Mouse (Mus musculus) embryonic facial prominence, embryonic 14.5 days (tissue): ENCODE data around the gene Slc25a36. TPM values are rescaled to one million over a fixed set of nuclear protein-coding genes. Genes with fewer than 3 reads are reported as not detected.
A peak's percentile ranks its signal among the peaks of the same experiment; 100 is the strongest.

Experiments
- ATAC-seq: fragments of 200-750 bp; cut with Nextera tagmentation; 2 replicates; pipeline ENCODE4 v1.8.0; 2017; ENCODE audit warnings: low read depth, moderate number of reproducible peaks, moderate TSS enrichment
- DNase-seq: peaks from one replicate; pipeline ENCODE4 v3.0.0-alpha.2; 2015; ENCODE audit warnings: low spot score
- H3K27ac ChIP-seq: fragments of 300-500 bp; sonication (generic); replicated peaks from 2 replicates; pipeline ENCODE4 v1.5.1; 2014; ENCODE audit warnings: low read depth, mild to moderate bottlenecking, low read length, moderate library complexity
- H3K27me3 ChIP-seq: fragments of 300-500 bp; sonication (generic); replicated peaks from 2 replicates; pipeline ENCODE4 v1.6.1; 2014; ENCODE audit warnings: low read length; ENCODE audit not compliant: control insufficient read depth, insufficient read depth
- H3K36me3 ChIP-seq: fragments of 300-500 bp; sonication (generic); 2 replicates; pipeline ENCODE4 v1.6.1; 2014; ENCODE audit warnings: low read length, mixed read lengths; ENCODE audit not compliant: control insufficient read depth, insufficient read depth
- H3K4me1 ChIP-seq: fragments of 300-500 bp; sonication (generic); 2 replicates; pipeline ENCODE4 v1.6.1; 2014; ENCODE audit warnings: antibody characterized with exemption, low read length; ENCODE audit not compliant: control insufficient read depth, insufficient read depth
- H3K4me2 ChIP-seq: fragments of 300-500 bp; sonication (generic); 2 replicates; pipeline ENCODE4 v1.6.1; 2014; ENCODE audit warnings: low read depth, mild to moderate bottlenecking, low read length, moderate library complexity, mixed read lengths
- H3K4me3 ChIP-seq: fragments of 300-500 bp; sonication (generic); 2 replicates; pipeline ENCODE4 v1.5.1; 2014; ENCODE audit warnings: low read depth, mild to moderate bottlenecking, low read length
- H3K9ac ChIP-seq: fragments of 300-500 bp; sonication (generic); 2 replicates; pipeline ENCODE4 v1.6.1; 2014; ENCODE audit warnings: low read depth, mild to moderate bottlenecking, low read length, moderate library complexity, mixed read lengths
- H3K9me3 ChIP-seq: fragments of 300-500 bp; sonication (generic); 2 replicates; pipeline ENCODE4 v1.6.1; 2016; ENCODE audit warnings: low read length; ENCODE audit not compliant: control insufficient read depth
- WGBS: fragments of 180-500 bp; shearing (Covaris S2); extraction: QIAGEN DNeasy Blood & Tissue Kit; methylation state at CpG from one replicate; pipeline ENCODE4 v1.1.7; 2014; 5-methylcytosine and 5-hydroxymethylcytosine counted together
- polyA plus RNA-seq: library from polyadenylated mRNA; unstranded; fragments of >200 nt; fragmentation: Nextera tagmentation; extraction: Ambion mirVana; gene quantifications from 2 replicates; pipeline ENCODE4 v1.2.1, GENCODE M21; 2014

The Slc25a36 gene
- polyA plus RNA-seq, 1 experiment from 2014 or later, result 72.6 TPM

DNA sequence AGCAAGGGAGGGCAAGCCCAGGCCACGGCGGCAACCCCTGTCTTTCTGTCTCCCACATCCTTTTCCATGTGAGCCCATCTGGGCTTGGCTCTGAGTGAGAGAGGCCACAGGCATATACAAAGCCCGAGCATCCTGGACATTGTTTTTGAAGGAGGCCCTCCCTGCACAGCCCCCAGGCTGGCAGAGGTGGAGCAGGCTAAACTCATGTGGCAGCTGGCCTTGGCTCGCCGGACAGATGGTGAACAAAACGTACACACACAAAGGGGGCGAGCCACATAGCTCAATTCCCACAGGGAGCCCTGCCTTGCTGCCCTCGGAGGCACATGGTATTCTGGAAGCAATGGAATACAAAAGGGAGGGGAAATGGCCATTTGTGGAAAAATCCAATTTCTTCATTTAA is 59.8 kb downstream of the Slc25a36 start:
- H3K27ac ChIP-seq, result no peak overlapping the region
- no peak overlapping the region for H3K9ac ChIP-seq
- H3K27me3 ChIP-seq, result no peaks in the 10 kb centered on the region
- DNase-seq, result peak; percentile 85
- peak; percentile 82 for ATAC-seq
- 0 out of 2 replicates have a peak, but pooled peaks cover 4% of the 10 kb centered on the region for H3K9me3 ChIP-seq
- no peak overlapping the region for H3K4me3 ChIP-seq
- H3K4me1 ChIP-seq, result 0 out of 2 replicates have a peak, but pooled peaks cover 3% of the 10 kb centered on the region
- H3K4me2 ChIP-seq, result no peak overlapping the region
- no peaks in the 10 kb centered on the region for H3K36me3 ChIP-seq
- WGBS, result 30% methylated on average over 8 of the region's 8 CpGs

DNA sequence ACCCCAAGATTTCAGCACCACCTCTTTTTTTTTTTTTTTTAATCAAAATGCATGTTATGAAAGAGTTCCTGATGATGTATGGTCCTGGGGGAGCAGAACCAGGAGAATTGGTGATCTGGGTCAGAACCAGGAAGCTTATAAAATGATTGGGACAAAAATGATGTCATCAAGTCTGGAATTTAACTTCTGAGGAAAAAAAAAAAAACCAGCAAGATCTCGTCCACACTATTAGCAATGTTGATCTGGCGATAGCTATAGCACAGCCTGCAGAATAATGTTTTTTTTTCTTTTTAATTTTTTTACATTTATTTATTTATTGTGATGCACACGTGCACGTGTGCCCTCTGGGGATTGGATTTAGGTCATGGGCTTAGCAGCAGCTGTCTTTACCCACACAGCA is 64.7 kb downstream of the Slc25a36 start:
- H3K9ac ChIP-seq, result no peak overlapping the region
- no peaks in the 10 kb centered on the region for H3K27me3 ChIP-seq
- WGBS, result 75% methylated on average over 4 of the region's 4 CpGs
- H3K9me3 ChIP-seq, result 0 out of 2 replicates have a peak, but pooled peaks cover 4% of the 10 kb centered on the region
- DNase-seq, result no peak
- H3K36me3 ChIP-seq, result no peaks in the 10 kb centered on the region
- H3K4me2 ChIP-seq, result no peak overlapping the region
- no peak for ATAC-seq
- H3K4me1 ChIP-seq, result no peaks in the 10 kb centered on the region
- no peak overlapping the region for H3K4me3 ChIP-seq
- no peak overlapping the region for H3K27ac ChIP-seq

- H3K4me1 ChIP-seq, result no peaks in the 10 kb centered on the region
- no peak for ATAC-seq
- no peak for DNase-seq
- no peaks in the 10 kb centered on the region for H3K9me3 ChIP-seq
- no peaks in the 10 kb centered on the region for H3K27me3 ChIP-seq
- H3K27ac ChIP-seq, result no peak overlapping the region
- H3K9ac ChIP-seq, result no peak overlapping the region
- 76% methylated on average over 8 of the region's 8 CpGs for WGBS
- no peak overlapping the region for H3K4me3 ChIP-seq
- H3K4me2 ChIP-seq, result no peak overlapping the region
- H3K36me3 ChIP-seq, result no peaks in the 10 kb centered on the region
These were observed 69.3 kb downstream of the Slc25a36 start for GRCm38 (mm10) chr9:97041633-97042032.

- no peak overlapping the region for H3K27ac ChIP-seq
- no peaks in the 10 kb centered on the region for H3K36me3 ChIP-seq
- H3K4me1 ChIP-seq, result no peaks in the 10 kb centered on the region
- H3K4me2 ChIP-seq, result no peak overlapping the region
- no peak overlapping the region for H3K4me3 ChIP-seq
- H3K27me3 ChIP-seq, result no peaks in the 10 kb centered on the region
- 83% methylated on average over 3 of the region's 3 CpGs for WGBS
- ATAC-seq, result no peak
- H3K9me3 ChIP-seq, result no peaks in the 10 kb centered on the region
- no peak overlapping the region for H3K9ac ChIP-seq
- DNase-seq, result no peak
These were observed 72.9 kb downstream of the Slc25a36 start for GRCm38 (mm10) chr9:97038010-97038409.

DNA sequence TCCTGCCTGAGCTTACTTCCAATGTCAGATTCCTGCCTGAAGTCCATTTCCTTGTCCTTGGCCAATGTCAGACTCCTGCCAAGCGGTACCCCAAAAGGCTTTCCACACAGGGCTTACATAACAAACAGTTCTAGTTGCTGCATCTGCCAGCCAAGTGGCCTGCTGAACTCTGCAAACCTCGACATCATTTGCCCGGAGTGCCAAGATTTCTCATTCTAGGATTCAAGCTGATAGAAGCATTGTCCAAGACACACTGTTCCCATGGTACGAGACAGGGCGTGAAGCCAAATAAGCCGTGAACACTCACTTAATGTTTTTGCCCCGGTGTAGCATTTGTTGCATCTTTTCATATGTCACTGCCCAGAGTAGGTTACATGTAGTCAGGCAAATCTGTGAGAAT is 74.3 kb downstream of the Slc25a36 start:
- H3K9me3 ChIP-seq, result no peaks in the 10 kb centered on the region
- no peaks in the 10 kb centered on the region for H3K36me3 ChIP-seq
- no peak overlapping the region for H3K9ac ChIP-seq
- H3K4me3 ChIP-seq, result no peak overlapping the region
- H3K27ac ChIP-seq, result no peak overlapping the region
- ATAC-seq, result no peak
- DNase-seq, result no peak
- no peaks in the 10 kb centered on the region for H3K4me1 ChIP-seq
- WGBS, result 82% methylated on average over 7 of the region's 7 CpGs
- no peaks in the 10 kb centered on the region for H3K27me3 ChIP-seq
- no peak overlapping the region for H3K4me2 ChIP-seq

DNA sequence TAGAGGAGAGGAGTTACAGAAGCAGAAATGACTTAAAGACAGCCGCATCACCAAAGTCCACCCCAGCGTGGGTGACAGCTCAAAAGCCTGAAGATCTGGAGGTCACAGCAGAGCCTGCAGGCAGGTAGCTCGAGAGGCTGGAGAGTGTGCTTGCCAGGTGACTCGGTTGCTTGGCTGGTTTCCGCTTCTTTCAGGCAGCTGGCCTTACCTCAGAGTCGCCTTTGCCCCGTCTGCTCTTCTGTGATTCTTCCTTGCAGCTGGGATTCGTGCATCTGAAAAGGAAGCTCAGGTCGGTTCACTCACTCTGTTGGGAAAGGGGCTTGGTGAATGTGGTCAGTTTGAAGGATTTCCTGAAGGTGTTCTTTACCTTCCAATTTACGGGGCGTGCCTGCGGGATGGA is 83.6 kb downstream of the Slc25a36 start:
- Histone ChIP-seq H3K4me3 (no peak overlapping the region), H3K9ac (no peak overlapping the region), H3K27me3 (no peaks in the 10 kb centered on the region), H3K4me1 (no peaks in the 10 kb centered on the region), H3K27ac (no peak overlapping the region), H3K4me2 (no peak overlapping the region), H3K9me3 (no peaks in the 10 kb centered on the region), H3K36me3 (no peaks in the 10 kb centered on the region)
- DNase-seq (no peak), ATAC-seq (no peak)
- WGBS, result 71% methylated on average over 12 of the region's 12 CpGs

DNA sequence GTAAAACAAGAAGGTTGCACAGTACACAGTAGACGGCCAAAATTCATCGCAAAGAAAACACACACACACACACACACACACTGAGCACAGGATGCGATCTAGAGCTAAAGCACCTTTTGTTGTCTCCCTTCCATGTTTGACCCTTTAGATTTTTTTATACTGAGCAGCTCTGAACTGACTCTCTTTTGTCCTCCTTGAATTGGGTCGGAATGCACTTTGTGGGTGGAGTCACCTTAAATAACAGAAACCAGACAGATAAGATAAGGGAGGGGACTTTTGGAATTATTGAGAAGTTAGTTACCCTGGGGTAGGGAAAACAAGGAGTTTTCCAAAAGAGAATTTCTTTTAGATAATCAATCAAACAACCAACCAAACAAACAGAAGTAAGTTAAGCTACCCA is 85.0 kb downstream of the Slc25a36 start:
- Histone ChIP-seq H3K27me3 (no peaks in the 10 kb centered on the region), H3K4me1 (no peaks in the 10 kb centered on the region), H3K36me3 (no peaks in the 10 kb centered on the region), H3K4me2 (no peak overlapping the region), H3K9ac (no peak overlapping the region), H3K4me3 (no peak overlapping the region), H3K27ac (no peak overlapping the region), H3K9me3 (no peaks in the 10 kb centered on the region)
- 85% methylated on average over 4 of the region's 4 CpGs for WGBS
- ATAC-seq (no peak), DNase-seq (no peak)

Other genes with a start within 250 kb of the Slc25a36 start
- 31.4 and 34.7 TPM in 2 replicates for gene Pxylp1, start 218.5 kb downstream of the Slc25a36 start, polyA plus RNA-seq
- 12.6 and 15.0 TPM in 2 replicates for gene Spsb4, start 92.3 kb downstream of the Slc25a36 start, polyA plus RNA-seq